Mouse (Mus musculus) cerebellum, adult 2 months (tissue): ENCODE results near the gene Sugp2.

Source experiments
- CTCF ChIP-seq: fragments of 200-500 bp; IDR thresholded peaks from 2 replicates; pipeline ENCODE4 v1.5.1; 2011; ENCODE audit warnings: low read depth, mild to moderate bottlenecking, control low read depth, low read length, moderate library complexity, borderline replicate concordance; ENCODE audit not compliant: insufficient read depth
- POLR2A ChIP-seq: fragments of 200-500 bp; IDR thresholded peaks from 2 replicates; pipeline ENCODE4 v1.6.1; 2011; ENCODE audit warnings: low read length, control low read depth, borderline replicate concordance; ENCODE audit not compliant: insufficient read depth

DNA sequence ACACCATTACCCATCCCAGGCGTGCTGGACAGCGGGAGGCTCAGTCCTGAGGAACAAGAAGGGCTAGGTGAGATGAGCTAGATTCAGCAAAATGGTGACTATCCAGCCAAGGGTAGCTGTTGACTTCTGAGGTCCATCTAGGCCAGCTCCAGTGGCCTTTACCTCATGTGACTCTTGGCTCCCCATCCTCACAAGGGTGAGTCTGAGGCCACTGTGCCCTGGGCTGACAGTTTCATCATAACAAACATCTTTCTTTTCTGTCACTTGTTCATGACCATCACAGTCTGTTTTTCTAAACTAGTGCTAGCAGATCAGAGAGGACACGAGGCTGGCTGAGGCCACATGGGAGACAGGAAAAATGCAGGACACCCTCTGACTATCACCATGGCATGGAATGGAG is 39.8 kb upstream of the Sugp2 start:
- TF ChIP-seq CTCF: no peak
- TF ChIP-seq POLR2A: no peak
